Mouse (Mus musculus) splenic B cell, adult 2 months (primary cell): ENCODE measurements around the gene Grpel1.

Experiments
- DNase-seq: peaks from one replicate; pipeline ENCODE4 v3.0.0-alpha.2; 2011; ENCODE audit warnings: low read depth, low spot score
- H3K27me3 ChIP-seq: 2 replicates; pipeline ENCODE4 v1.6.1; 2012; ENCODE audit warnings: mild to moderate bottlenecking, low read length, moderate library complexity, mixed read lengths; ENCODE audit not compliant: control insufficient read depth, poor library complexity, insufficient read depth, severe bottlenecking
- H3K36me3 ChIP-seq: 2 replicates; pipeline ENCODE4 v1.6.1; 2012; ENCODE audit warnings: mild to moderate bottlenecking, low read length, moderate library complexity, mixed read lengths; ENCODE audit not compliant: control insufficient read depth, poor library complexity, insufficient read depth, severe bottlenecking

Gene Grpel1

DNA sequence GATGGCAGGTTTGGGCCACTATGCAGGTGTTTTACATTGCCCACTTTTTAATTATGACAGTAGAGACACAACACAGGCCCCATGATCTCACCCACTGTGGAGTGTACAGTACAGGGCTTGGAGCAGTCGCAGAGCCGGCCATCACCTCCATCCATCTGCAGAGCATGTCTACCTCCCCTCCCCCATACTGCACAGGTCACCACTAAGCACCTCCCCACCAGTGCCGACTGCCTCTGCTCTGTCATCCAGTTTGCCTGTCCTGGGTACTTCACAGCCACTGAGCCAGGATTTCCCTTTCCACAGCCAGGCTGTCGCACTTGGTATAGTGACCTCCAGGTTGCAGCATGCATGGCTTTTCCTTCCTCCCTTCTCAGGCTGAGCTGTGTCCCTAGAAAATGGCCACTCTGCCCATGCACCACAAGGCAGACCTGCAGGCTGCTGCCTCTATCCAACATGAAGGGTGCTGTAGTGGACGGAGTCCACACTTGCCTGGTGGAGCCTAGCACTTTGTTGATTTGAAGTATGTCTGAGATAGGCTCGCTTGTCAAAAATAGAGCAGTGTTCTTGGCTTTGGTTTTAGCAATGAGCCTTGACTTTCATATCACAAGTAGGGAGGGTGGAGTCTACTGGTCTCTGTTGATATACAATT is 15.0 kb upstream of the Grpel1 start:
- DNase-seq, result no peak
- H3K36me3 ChIP-seq, result no peaks in the 10 kb centered on the region
- no peaks in the 10 kb centered on the region for H3K27me3 ChIP-seq

DNA sequence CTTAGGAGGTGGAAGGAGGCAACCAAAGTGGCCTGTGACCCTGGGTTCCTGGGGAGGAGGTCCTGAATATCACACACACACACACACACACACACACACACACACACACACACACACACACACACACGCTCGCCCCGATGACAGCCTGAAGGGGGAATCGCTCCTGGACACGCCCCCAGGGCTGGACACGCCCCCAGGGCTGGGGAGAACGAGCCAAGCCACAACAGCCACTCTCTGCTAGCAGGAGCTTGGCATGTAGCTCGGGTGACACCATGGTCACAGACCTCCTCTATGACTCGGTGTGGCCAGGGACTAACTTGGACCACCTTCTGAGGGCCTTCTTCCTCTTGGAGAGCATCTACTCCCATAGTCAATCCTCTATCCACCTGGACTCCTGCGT is 13.7 kb upstream of the Grpel1 start:
- Histone ChIP-seq H3K27me3 (no peaks in the 10 kb centered on the region), H3K36me3 (no peaks in the 10 kb centered on the region)
- peak; percentile 52 for DNase-seq

DNA sequence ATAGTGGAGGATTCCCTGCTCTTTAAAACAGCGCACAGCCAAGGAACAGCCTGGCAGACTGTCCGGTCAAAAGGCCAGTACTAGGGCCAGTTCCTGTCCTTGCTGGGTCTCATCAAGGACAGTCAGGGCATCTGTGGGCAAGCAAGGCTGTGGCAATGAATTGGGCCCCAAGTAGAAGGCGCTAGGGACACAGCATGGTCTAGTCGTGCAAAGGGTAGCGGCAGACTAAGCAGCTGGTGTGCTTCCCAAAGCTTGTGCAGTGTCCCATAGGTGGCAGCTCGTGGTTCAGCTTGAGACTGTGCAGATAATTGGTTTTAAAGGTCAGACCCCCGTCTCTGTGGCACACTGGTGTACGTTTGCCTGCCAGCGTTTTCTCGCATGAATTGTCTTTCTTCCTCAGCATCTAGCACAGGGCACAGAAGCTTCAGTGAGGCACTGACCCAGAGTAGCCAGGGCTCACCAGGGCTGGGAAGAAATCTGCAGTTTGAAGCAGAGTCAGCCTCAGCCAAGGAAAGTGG is 12.9 kb upstream of the Grpel1 start:
- no peaks in the 10 kb centered on the region for H3K36me3 ChIP-seq
- H3K27me3 ChIP-seq, result no peaks in the 10 kb centered on the region

DNA sequence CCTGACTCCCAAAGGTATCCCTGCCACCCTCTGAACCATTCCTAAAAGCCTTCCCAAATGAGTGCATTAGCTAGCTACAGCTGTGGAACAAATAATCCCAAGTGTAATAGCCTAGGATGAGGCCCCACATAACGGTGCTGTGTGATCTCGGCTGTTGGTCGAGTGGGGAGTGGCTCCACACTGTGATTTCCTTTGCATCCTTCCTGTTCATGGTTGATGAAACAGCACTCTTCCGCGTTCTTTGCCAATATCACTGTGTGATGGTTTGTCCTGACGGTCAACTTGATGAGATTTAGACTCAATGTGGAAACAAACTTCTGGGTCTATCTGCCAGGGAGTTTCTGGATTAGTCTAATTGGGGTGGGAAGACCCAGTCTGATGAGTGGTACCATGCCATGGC is 12.0 kb upstream of the Grpel1 start:
- Histone ChIP-seq H3K36me3 (no peaks in the 10 kb centered on the region), H3K27me3 (no peaks in the 10 kb centered on the region)
- DNase-seq, result peak; percentile 57

More for the DNA sequence above, 12.9 kb upstream of the Grpel1 start:
- DNase-seq, result no peak

DNA sequence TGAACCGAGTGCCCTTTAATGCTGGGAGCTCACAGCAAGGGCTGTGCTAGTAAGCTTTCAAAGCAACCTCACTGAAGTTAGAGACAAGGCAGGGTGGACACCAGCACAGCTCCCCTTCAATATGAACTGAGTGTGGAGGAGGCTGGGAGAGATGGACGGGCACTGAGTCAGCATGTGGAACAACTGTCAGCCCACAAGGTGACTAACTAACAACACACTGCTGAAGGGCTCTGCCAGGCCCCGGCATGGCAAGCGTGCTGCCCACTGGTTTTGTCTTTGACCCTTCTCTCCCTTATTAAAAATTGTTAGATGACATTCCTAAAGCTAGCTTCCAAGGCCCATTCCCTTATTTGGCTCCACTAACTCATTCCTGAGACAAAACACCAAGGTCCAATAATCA is 7.1 kb upstream of the Grpel1 start:
- Histone ChIP-seq H3K27me3 (no peaks in the 10 kb centered on the region; the same call in 1 of the 2 replicates), H3K36me3 (no peaks in the 10 kb centered on the region)
- DNase-seq, result no peak

DNA sequence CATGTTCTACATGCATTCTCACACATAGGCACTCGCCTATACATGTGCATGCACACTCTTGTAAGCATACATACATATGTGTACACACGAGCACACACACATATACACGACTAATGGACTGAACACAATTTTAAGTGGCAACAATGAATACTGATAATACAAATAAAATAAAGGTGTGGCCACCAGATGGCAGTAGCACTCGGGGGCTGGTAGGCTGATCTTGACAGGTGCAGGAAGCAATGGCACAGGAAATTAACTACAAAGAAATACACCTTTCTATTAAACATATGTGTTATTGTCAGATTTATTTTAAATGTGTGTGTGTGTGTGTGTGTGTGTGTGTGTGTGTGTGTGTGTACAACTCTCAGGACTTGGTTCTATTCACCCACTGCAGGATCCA is 5.9 kb upstream of the Grpel1 start:
- no peaks in the 10 kb centered on the region; the same call in 1 of the 2 replicates for H3K27me3 ChIP-seq
- peak; percentile 83 for DNase-seq

DNA sequence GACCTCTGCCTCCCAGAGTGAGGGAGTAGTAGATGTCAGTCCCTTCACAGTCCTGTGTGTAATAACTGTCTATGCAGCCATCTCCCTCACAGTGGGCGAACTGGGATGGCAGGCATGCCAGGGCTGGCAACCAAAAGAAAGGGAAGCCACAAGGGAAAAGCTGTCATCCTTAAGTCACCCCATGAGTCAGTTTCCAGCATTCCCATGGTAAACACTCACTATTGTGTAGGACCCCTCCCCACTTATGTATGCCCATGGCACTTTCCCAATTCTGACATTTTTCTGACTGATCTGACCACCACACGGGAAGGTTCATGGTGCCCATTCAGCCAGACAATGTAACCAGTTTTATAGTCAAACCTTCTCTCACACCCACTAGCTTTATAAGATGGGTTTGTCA is 4.1 kb upstream of the Grpel1 start:
- Histone ChIP-seq H3K27me3 (no peaks in the 10 kb centered on the region; the same call in 1 of the 2 replicates), H3K36me3 (no peaks in the 10 kb centered on the region)
- no peak for DNase-seq

More for the DNA sequence above, 5.9 kb upstream of the Grpel1 start:
- no peaks in the 10 kb centered on the region for H3K36me3 ChIP-seq

DNA sequence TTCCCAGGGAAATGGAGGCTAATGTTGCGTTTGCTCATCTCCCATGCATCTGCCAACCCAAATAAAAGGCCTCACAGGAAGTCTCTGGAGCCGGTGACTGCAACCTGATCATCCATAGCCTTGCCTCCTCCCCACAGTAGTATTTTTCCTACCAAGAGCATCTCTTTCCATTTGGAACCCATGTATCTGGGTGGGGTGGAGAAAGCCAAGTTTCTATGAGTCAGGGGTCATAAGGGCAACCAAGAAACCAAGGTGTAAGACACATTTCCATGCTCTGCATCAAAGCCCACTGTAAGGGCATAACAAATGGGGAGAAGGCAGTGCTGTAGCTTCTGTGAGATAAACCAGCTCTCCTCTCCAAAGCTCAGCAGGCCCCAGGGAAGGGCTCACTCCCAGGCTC is 3.6 kb upstream of the Grpel1 start:
- DNase-seq, result no peak
- Histone ChIP-seq H3K36me3 (no peaks in the 10 kb centered on the region), H3K27me3 (no peaks in the 10 kb centered on the region; the same call in 1 of the 2 replicates)

DNA sequence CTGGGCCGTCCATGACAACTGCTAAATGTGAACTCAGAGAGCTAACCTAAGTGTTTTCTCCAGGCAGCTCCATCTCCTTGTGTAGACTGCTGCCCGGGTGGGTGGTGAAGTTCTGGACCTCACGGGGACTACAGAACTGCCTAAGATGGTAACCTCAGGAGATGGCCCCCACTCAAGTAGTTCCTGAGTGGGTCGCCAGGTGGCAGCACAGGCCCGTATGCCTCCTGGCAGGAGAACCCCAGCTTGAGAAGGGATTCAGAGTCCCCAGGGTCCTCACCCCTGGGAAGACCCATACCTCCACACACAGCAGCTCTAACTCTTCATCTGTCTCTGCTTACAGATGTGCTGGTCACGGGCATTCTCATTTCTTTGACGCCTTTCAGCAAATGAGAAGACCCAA is 2.0 kb upstream of the Grpel1 start:
- DNase-seq, result peak; percentile 87
- no peaks in the 10 kb centered on the region; the same call in 1 of the 2 replicates for H3K27me3 ChIP-seq

DNA sequence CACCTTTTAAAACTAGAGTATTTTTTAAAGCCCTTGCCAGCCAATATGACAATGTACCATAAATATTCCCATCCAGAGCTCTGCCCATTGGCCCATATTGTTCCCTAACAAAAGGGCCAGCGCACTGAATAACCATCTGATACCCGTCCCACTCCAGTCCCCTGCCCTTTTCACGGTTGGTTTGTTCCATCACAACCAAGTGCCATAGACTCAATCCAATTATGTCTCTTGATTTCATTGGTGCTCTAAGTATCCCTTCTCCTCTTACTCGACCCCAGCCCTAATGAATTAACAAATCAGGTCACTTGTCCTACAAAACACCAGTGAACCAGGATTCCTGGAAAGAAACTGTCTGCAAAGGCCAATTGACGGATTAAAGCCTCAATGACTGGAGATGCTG is 1.4 kb upstream of the Grpel1 start:
- DNase-seq, result no peak
- Histone ChIP-seq H3K36me3 (no peaks in the 10 kb centered on the region), H3K27me3 (no peaks in the 10 kb centered on the region; the same call in 1 of the 2 replicates)

More for the DNA sequence above, 2.0 kb upstream of the Grpel1 start:
- no peaks in the 10 kb centered on the region for H3K36me3 ChIP-seq

DNA sequence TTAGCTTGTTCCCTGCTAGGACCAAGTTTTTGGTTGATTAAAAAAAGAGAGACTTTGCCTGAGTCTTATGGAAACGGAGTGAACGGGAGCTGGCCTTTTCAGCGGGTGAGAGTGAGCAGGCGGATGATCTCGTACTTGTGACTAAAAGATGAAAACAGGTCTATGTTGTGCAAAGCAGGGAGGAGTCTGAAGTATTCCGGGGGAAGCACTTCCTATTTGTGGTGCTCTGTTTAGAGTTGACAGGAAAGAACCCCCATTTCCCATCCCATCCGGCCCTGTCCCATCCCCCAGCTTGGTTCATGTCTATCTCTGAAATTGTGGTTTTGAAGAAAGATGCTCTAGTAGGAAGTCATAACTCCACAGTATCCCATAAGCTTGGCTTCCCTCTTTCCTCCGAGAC is 1.1 kb downstream of the Grpel1 start:
- DNase-seq, result no peak
- peaks cover 1% of the 10 kb centered on the region; the same call in 1 of the 2 replicates for H3K36me3 ChIP-seq
- H3K27me3 ChIP-seq, result no peaks in the 10 kb centered on the region

DNA sequence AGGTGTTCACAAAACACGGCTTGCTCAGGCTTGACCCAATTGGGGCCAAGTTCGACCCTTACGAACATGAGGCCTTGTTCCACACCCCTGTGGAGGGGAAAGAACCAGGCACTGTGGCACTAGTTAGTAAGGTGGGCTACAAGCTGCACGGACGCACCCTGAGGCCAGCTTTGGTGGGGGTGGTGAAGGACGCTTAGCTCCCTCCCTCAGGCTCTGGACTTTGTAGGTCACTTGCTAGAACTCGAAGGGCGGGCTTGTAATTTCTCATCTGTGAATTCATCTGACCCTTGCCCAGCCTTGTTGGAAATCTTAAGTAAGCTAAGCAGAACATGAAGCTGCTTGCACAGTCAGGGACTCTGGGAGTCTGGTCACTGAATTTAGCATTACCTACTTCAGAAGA is 6.4 kb downstream of the Grpel1 start:
- no peak for DNase-seq
- peaks cover 15% of the 10 kb centered on the region for H3K36me3 ChIP-seq
- H3K27me3 ChIP-seq, result no peaks in the 10 kb centered on the region

DNA sequence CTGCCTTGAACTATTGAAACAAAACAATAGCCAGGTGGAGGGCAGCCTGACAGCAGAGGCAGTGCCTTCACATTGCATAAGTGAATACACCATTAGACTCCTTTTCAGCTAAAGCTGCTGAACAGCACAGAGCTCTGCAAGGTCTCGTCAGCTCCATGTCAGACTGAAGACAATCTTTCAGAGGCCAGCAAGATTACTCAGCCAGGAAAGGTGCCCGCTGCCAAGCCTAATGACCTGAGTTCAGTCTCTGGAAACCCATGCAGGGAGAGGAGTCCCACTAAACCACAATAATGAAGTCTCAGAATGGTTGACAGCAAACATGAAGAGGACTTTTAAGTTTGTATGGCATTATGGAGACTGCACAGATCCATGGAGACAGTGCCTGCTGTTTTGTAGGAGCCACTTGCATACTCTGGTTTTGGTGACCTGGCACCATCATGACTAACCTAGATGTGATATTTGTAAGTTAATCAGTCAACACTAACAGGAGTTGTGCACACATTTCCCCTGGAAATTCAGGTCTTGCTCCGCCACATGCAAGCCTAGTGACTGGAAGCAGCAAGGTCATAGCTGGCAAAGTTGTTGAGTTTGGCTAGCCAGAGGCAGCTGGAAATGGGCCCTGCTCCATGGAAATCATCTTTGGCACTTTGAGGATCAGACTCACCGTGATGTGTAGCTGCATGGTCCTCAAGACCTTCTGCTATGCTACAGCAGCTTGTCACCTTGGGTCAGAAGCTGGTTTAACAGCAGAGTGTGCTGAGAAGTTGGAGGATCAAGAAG is 8.3 kb downstream of the Grpel1 start:
- peaks cover 17% of the 10 kb centered on the region for H3K36me3 ChIP-seq
- H3K27me3 ChIP-seq, result no peaks in the 10 kb centered on the region
- no peak for DNase-seq

DNA sequence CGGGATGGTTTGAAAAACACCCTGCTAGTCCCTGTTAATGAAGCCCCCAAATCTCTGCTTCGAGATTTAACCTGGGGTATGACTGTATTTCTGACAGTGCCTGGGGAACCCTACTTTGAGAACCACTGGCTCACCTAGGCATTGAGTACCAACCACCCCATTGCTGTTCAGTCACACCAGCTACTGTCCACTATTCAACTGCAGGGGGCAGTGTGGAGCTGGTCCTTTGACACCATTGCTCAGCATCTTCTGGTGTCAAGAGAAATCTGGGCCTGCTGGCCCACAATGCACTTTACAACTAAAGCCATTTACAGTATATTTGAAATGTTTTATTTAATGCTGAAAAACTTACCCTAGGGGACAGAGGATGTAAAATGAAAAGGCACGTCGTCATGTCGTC is 9.5 kb downstream of the Grpel1 start:
- DNase-seq, result peak; percentile 90

DNA sequence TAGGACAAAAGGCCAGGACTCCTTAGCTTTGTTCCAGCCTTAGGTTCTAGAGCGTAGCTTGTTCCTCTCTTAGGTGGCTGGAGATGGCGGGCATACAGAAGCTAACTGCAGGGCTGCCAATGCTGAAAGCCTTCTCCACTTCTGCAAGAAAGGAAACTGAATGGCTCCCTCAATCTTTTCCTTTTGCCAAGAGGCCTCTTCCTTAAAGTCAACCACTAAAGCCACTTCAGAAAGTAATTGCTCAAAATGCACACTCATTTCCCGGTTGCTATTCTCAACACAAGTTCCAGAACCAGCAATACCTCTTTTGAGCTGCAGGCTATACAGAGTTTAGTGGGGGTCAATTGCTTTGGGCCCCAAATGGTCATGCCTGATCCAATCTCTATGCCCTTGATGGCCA is 12.7 kb downstream of the Grpel1 start:
- no peak for DNase-seq
- Histone ChIP-seq H3K27me3 (no peaks in the 10 kb centered on the region), H3K36me3 (peaks cover 7% of the 10 kb centered on the region)

More for the DNA sequence above, 9.5 kb downstream of the Grpel1 start:
- Histone ChIP-seq H3K27me3 (no peaks in the 10 kb centered on the region), H3K36me3 (peaks cover 17% of the 10 kb centered on the region)
